Mouse (Mus musculus) mesoderm, embryonic 11.5 days (tissue): ENCODE data around the gene Ppp1r13l.

Experiments
- DNase-seq: peaks from one replicate; pipeline ENCODE4 v3.0.0-alpha.2; 2012; ENCODE audit warnings: low read depth, low spot score

Gene Ppp1r13l

DNA sequence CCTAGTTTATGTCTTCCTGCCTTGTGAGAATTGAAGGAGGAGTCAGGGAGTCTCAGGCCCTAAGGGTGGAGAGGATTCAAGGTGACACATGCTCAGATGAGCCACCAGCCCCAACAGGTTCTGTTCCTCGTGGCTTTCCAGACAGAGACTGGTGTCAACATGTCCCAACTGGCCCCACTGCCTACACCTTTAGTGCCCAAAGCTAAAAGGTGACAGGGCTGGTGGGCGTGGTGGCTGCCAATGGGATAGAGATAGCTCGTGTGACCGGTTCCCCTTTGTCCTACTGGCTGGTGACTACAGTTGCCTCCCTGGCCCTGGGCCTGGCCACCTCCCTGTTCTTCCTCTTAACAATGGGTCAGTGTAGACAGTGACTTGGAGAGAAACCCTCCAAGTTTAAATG is 5.8 kb downstream of the Ppp1r13l start:
- no peak for DNase-seq

DNA sequence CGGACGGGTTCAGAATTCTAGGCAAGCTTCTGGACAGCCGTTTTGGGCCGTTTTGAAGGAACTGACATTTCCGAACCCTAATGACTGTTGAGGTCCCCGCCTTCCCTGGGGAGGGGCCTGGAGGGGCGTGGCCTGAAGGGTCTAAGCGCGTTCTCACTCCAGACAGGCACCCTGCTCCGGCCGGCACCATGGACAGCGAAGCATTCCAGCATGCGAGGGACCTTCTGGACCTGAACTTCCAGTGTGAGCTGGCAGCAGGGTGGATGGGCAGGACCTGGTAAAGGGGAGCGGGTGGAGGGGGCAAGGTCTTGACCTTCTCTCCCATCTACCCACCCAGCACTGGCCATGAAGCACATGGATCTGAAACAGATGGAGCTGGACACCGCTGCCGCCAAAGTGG is 8.8 kb downstream of the Ppp1r13l start:
- no peak for DNase-seq

DNA sequence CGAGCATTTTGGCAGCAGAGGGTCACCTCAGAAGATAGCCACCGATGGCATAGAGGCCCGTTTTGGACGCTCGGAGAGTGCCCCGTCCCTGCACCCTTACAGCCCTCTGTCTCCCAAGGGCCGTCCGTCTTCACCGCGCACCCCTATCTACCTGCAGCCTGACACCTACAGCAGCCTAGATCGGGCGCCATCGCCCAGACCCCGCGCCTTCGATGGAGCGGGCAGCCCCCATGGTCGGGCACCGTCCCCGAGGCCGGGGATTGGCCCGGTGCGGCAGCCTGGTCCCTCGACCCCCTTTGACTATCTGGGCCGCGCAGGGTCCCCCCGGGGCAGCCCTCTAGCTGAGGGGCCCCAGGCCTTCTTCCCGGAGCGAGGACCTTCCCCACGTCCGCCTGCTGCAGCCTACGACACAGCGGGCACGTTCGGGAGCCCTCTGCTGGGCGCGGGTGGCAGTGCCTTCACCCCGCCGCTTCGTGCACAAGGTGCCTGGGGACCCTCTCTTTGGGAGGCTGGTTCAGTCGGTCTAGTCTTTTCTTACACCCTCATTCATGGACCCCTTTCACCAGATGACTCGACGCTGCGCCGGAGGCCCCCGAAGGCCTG is 10.4 kb downstream of the Ppp1r13l start:
- DNase-seq = peak; percentile 57

DNA sequence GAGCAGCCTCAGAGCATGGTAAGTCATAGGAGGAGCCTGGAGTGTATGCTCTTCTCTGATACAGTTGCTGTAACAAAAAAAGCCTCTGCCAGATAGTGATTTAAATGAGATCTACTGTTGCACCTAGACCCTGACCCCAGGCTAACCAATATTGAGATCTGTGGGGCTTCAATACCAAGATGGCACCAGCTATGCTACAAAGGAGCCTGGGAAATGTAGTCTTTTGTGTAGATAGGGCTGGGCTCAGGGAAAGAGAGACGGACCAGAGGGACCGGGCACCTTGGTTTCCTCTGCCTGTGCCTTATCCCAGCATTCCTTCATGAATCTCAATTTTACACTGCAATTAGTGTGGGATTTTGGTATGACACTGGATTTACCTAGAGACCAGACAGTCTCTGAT is 13.8 kb downstream of the Ppp1r13l start:
- no peak for DNase-seq

DNA sequence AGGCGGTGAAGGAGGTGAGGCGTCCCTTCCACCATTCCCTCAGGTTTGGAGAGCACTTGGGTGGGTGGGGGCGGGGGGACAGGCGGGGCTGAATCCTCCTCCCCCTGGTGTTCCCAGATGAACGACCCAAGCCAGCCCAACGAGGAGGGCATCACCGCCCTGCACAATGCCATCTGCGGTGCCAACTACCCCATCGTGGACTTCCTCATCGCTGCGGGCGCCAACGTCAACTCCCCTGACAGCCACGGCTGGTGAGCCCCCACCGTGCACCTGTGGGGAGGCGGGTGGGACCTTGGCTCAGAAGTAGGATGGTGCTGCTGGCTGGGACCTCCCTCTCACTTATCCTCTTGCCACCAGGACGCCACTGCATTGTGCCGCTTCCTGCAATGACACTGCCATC is 15.8 kb downstream of the Ppp1r13l start:
- no peak for DNase-seq

DNA sequence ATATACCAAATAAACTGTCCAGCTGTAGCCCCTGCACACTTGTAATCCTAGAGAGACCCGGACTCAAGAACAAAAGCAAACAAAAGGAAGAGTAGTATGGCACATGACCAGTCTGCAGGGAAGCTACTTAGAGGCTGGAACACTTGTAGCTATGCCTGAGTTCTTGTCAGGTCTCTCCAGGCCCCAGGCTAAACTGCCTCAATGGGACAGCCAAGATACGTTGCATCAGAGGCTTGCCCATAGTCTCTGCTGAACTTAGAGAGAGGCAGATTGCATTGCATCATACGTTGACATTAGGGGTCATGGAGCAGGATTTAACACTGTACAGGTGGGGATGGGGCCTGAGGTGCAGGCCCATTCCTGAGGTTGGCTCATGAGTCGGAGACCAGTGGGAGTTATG is 16.5 kb downstream of the Ppp1r13l start:
- no peak for DNase-seq

DNA sequence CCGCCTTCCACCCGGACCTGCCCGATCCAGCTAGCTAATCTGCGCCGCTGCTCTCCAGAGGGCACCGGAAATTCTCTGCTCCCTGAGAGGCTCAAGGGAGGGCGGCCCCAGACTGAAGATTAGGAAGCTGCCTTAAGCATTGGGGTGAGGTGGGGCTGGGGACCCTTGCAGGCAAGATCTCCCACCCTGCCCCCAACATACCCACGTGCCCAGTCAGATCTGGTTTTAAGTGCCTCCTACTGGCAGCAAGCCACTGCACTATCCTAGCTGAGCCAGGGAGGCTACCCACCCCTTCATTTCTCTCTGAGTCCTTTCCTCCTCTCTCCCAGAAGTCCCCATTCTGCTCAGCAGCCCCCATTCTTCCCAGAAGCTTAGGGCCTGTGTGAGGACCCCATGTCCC is 18.5 kb downstream of the Ppp1r13l start:
- no peak for DNase-seq

DNA sequence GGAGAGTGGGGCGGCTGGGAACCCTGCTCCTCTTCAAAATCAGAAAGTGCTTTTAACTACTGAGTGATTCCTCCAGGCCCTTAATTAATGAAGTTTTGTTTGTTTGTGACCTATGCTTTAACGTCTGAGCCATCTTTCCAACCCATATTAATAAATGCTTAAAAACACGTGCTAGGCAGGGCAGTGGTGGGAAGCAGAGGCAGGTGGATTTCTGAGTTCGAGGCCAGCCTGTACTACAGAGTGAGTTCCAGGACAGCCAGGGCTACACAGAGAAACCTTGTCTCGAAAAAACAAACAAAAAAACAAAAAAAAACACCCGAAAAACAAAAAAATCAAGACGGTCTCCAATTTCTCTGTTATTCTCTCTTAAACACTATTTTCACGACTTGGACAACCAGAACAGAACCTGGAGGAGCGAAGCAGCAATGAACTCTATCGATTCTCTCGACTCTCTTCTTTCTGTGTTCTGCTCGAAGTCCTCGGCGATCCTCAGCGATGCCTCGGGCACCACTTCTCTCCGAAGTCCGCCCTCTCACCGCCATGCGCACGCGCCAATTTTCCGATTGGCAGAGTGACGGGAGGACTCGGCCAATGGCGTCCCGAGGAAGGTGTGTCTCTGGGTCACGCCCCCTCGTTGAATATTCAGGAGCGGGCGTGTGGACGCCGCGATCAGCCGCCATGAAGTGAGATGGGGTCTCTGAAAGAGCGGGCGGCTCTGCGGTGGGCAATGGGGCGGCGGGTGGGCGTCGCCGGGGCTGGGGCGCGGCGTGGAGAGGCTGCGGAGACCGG is 22.0 kb downstream of the Ppp1r13l start, which contains the start of gene Ercc2:
Ercc2 (plus strand) TSS at position 634 of the 789 bp plus-strand sequence.
- DNase-seq = peak; percentile 99

DNA sequence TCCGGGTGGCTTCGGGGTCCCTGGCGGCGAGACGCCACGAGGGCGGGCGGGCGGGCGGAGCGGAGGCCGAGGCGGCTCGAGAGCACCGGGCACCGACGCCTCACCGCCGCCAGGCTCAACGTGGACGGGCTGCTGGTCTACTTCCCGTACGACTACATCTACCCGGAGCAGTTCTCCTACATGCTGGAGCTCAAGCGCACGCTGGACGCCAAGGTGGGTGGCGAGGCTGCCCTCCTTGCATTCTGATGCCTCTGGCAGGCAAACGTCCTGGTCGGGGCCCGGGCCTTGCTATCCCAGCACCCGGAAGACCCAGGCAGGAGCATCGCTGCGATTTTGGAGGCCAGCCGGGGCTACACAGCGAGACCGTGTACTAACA is 22.6 kb downstream of the Ppp1r13l start:
- DNase-seq = no peak

DNA sequence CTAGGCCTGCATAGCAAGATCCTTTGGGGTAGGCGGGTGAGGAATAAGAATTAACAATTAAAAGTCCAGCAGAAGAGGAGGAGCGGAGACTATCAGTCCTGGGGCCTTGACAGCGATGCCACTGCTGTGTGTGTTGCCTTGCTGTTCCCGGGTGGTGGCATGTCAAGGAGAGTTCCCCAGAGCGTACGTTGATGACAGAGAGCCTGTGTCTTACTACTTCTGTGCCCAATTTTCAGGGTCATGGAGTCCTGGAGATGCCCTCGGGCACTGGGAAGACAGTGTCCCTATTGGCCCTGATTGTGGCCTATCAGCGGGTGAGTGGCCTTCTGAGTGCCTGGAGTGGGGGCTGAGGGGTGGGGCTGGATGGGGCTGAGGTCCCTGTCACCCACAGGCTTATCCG is 24.2 kb downstream of the Ppp1r13l start:
- no peak for DNase-seq

DNA sequence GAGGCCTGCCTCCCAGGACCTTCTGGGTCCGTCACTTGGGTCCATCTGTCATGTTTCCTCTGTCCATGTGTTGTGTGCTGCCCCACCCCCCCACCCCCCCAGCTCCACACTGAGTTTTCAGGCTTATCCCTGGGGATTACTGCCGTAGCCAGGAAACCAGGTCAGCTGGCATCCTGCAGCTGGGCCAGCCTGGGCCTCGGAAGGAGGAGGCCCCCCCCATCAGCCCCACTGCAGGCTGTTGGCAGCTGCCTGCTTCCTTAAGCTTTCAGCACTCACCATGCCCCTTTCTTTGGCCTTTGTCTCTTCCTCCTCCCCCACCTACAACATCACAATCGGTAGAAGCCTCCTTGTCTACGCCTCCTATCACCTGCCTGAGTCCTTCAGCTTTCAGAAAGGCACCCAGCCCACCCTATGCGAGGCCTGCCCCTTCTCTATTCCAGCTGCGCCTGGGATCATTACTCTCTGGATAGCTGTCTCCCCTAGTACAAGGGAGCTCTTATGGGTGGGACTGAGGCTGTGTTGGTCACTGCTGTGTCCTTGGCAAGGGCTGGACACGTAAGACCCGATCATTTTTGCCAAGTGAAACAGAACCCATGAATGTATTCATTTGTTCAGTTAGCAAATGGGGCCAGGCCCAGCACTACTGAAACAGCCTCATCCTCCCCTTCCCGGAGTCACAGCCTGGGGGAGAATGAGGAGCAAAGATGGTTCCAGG is 29.3 kb downstream of the Ppp1r13l start:
- DNase-seq = no peak

DNA sequence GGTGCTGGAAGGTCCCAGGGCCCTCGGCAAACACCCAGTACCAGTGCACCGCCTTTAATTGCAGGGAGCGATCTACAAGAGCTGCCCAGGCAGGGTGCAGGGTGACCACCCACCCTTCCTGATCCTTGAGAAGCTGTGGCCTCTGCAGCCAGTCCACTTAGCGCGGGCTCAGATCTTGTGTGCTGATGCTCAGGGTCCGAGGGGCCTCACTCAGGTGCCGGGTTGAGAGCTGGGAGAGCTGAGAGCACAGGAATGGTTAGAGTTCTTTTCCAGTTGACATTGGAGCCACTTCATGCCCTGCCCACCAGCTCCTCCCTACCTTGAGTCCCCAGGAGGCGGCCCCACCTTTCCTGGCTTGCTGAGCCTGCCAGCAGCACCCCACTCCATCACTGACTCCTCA is 34.9 kb downstream of the Ppp1r13l start:
- DNase-seq = no peak

DNA sequence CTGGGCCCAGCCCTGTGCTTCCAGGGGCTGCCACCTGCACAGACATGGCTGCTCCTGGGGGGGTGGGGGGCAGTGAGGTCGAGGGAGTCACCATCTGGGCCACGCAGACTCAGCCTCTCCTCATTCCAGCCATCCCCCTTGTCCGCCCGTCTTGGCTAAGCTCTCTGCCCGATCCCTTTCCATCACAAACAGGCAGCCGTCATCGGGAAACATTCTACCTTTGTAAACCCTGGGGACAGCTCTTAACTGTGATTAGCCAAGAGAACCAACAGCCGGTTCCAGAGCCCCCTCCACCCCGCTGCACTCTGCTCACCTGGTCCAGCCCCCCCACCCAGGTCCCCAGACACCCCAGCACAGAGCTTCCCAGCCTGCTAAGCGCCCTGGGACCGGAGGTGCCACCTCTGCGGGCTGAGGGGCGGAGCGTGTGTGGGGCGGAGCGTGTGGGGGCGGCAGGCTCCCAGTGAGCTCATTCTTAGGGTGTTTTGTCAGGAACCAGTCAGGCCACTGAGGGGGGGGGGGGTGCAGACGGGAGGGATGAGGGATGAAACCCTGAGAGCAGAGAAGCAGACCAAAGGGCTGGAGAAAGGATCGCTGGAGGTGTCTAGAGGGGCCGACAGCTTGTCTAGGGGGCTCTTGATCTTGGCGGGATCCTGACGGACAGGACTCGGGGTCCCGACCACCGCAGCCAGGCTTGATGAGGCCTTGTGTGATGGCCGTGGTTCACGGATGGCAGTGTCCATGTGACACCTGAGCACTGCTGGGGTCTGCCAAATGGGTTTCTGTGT is 40.1 kb downstream of the Ppp1r13l start:
- DNase-seq = peak; percentile 42

DNA sequence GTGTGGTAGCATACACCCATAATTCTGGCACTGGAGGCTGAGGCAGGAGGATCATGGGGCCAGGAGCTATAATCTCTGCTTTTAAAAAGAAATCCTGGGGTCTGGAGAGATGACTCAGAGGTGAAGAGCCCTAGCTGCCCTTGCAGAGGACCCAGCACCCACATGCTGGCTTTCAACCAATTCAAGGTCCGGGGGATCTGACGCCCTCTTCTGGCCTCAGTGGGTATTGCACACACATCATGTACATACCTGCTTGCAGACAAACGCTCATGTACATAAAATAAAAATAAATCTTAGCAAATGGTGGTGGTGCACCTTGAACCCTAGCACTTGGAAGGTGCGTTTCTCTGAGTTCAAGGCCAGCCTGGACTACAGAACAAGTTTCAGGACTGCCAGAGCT is 41.4 kb downstream of the Ppp1r13l start:
- DNase-seq = no peak

DNA sequence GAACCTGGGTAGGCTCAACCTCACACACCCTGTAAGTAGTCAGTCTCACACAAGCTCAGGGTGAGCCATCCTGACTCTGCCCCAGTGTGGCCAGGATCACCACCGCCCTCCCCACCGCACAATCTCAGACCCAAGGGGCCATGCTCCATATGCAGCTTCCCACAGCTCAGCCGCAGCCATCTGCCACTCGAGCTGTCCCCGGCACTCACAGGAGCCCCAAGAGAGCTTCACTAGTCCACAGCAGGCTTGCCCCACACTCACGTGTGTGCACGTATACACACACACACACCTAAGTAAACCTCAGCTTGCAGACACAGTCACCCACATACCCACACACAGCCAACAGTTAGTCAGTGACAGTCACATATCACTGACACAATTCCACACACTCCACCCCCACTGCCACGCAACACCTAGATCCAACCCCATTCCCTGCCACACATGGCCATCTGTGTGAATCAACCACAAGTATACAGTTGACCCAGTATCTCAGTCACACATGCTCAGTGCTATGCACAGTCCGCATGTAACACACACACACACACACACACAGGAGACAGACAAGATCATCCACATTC is 43.1 kb downstream of the Ppp1r13l start:
- DNase-seq = no peak

DNA sequence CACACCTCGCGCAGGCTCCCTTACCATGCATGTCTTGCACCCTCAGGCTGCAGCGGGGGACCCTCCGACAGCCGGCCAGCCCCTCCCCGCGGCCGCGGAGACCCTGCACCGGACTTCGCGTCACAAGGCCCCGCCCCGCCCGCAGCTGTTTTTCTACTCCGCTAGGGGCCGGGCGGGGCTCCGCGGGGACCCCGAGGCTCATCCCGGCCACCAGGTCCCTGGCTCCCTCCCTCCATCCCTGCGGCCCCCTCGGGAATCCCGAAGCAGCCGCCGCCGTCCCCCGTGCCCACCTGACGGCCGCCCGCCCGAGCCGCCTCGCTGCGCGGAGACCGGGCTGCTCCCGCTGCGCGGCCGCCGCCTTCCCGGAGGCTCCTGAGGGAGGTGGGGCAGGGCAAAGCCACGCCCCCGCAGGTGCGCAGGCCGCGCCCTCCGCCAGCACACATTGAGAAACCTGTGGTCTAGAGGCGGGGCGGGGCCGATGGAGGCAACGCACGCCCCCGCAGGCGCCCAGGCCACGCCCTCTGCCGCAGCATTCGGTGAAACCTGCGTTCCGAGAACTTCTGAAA is 44.3 kb downstream of the Ppp1r13l start, which contains the start of gene Klc3:
Klc3 (minus strand) TSS at position 374 of the 566 bp plus-strand sequence.
- peak; percentile 36 for DNase-seq

DNA sequence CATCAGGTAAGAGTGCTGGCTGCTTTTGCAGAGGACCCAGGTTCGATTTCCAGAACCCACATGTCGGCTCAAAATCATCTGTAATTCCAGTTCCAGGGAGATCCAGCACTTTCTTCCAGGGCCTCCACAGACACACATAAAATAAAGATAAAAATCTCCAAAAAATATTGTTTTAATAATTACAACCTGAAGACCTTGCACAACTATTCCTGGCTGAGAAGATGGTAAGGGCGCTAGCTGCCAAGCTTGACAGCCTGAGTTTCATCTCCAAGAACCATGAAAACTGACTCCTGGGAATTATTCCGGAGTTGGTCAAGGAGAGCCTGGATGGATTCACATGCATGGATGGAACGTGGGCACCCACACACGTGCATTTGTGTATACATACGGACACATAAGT is 44.9 kb downstream of the Ppp1r13l start, which contains the start of gene Ckm:
Ckm (plus strand) TSS at position 301 of the 400 bp plus-strand sequence.
- DNase-seq = no peak

DNA sequence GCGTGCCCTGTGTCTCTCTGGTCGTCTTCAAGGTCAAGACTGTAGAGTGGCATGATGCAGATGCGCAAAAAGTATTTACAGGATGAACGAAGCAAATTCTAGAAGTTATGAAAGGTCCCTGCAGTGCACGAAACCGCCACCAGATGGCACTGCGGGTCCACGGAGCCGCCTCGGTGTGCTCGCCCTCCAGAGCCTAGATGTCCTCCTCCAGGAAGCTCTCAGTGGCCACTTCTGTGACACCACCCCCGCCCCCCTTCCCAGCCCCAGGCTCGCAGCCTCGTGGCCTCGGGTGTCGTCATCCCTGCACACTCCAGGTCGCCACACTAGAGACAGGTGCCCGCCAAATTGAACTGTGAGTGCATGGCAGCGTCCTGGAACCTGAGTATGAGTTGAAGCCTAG is 45.9 kb downstream of the Ppp1r13l start:
- peak; percentile 85 for DNase-seq

DNA sequence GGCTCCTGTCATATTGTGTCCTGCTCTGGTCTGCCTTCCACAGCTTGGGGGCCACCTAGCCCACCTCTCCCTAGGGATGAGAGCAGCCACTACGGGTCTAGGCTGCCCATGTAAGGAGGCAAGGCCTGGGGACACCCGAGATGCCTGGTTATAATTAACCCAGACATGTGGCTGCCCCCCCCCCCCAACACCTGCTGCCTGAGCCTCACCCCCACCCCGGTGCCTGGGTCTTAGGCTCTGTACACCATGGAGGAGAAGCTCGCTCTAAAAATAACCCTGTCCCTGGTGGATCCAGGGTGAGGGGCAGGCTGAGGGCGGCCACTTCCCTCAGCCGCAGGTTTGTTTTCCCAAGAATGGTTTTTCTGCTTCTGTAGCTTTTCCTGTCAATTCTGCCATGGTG is 50.2 kb downstream of the Ppp1r13l start:
- DNase-seq = no peak

DNA sequence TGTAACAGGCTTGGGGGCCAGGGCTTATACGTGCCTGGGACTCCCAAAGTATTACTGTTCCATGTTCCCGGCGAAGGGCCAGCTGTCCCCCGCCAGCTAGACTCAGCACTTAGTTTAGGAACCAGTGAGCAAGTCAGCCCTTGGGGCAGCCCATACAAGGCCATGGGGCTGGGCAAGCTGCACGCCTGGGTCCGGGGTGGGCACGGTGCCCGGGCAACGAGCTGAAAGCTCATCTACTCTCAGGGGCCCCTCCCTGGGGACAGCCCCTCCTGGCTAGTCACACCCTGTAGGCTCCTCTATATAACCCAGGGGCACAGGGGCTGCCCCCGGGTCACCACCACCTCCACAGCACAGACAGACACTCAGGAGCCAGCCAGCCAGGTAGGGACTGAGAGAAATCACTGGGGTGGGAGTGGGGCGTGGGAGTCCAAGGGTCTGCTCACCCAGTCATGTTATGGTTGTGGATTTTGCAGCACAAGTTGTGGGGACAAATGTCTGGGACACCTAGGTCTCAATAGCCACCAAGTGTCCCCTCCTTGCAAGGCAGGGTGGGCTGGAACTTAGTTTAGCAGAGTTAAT is 51.3 kb downstream of the Ppp1r13l start:
- no peak for DNase-seq

DNA sequence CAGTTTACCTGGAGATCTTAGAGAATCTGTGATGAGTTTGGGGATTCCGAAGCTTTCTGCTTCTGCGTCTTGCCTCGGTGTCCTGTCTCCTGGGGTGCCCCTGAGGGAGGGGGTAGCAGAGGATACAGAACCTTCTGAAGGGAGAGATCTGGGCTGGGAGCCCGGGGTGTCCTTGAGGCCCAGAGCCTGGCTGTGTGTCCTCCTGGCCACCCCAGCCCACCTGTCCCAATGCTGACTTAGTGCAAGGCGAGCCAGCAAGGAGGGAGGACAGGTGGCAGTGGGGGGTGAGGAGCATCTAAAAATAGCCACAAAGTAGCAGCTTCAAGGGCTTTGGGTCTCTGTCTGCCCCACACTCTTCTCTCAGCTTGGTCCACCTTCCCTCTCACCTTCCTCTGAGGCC is 52.2 kb downstream of the Ppp1r13l start:
- DNase-seq = no peak
